Mouse (Mus musculus): ENCODE measurements around the gene St14.
"Not testable (repeated sequence)": the region's sequence is repeated elsewhere in the genome, so short reads cannot be mapped to it uniquely, and the experiment has no call there.

Gene St14

DNA sequence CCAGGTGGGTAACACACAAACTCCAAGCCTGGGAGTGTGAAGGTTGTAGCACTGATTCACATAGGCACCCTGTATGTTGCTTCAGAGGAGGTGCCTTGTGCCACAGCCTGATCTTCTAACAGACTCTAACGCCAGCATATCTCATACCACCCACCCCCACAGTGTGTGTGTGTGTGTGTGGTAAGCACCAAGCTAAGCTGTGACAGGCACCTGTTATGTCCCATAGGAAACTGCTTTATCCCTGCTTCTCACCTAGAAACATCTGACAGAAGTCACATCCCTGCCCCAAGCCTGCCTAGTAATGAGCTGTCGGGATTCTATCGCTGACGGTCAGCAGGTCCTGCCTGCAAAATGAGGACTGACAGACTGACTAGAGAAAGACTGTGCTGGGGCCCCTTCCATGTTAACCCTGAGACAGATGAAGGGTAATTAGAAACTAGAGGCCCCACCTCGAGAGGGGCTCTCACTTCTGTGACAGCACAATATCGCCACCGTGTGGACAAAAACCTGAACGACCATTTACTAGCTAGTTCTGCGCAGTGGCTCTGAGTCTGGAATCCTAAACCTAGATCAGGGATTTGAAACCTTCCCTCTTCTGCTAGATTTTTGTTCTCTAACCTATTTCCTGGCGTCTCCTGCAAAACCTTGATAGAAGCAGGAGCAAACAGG lies 45.4 kb downstream of the St14 start:
- peak; percentile 57 for DNase-seq (ENCODE audit: low spot score)

DNA sequence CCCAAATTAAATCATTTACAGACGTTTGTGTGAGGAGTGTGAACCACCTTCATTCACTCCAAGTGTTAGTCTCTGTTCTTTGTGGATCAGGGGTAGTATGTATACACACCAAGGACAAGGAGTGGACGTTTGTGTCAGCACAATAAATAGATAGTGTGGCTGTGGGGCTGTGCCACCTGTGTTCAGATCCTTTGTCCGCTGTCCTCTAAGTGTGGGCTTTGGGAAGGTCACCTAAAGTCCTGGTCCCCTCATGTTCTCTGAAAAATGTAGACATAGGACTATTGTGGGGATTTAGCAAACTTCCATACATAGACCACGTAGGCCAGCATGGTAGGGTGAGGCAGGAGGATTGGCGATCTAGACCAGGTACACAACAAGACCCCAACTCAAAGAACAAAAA lies 46.1 kb downstream of the St14 start:
- no peak for DNase-seq (ENCODE audit: low spot score)

DNA sequence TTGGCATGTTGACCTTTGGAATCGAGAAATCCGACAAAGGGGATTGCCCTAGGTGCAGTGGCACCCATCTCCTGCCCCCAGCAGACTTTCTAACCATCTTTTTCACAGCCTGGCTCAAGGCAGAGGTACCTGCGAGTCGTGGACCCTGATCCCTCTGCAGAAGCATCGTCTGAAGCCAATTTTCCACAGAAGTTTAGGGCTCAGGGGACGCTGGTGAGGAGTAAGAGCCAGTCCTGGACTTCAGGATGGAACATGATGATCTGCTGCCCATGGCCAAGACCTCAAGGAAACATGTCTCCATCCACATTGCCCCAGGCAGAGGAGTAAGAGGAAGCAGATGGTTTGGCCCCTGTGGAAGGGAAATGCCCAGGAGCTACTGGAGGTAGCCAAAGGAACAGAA lies 48.9 kb downstream of the St14 start:
- DNase-seq (ENCODE audit: low spot score), result no peak

DNA sequence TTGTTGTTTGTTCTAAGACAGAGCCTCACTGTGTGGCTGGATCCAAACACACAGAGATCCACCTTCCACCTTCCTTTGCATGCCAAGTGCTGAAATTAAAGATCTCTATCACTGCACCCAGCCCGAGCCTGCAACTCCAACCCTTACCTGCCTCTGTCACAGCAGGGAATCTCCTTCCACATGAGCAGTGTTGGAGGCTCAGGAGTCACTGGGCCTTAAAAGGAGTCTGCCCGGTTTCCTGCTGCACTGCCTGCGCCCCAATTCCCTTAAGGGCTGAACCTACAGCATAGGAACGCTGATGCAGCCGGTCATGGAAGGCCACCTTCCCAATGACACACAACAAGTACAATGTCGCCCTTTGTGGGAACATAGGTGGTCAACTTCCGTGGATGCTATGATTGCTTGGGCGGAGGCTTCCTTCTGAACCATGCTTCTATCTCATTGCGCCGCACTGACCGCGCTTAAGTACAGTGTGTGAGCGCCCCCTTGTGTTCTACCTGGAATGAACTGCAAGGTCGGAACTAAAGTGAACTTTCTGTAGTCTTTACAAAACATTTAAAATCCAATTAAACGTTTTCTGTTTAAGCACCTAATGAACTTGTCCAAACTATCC lies 49.5 kb downstream of the St14 start:
- DNase-seq (ENCODE audit: low spot score), result peak; percentile 73

DNA sequence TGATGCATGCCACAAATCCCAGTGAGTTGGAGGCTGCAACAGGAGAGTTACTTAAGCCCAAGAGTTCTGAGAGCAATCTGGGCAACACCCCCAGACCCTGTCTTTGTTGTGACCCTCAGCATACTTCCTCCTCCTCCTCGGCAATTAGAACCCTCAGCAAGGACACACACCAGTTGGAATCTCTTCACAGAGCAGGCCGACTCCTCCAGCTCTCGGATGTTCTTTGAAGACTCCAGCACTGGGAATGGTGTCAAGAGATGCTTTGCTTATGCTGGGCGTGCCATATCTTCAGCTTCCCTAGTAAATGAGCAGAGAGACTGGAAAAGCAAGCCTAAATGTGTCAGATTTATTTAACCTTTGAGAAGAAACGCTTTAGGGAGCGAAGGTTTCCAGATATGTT lies 50.9 kb downstream of the St14 start:
- no peak for DNase-seq (ENCODE audit: low spot score)

DNA sequence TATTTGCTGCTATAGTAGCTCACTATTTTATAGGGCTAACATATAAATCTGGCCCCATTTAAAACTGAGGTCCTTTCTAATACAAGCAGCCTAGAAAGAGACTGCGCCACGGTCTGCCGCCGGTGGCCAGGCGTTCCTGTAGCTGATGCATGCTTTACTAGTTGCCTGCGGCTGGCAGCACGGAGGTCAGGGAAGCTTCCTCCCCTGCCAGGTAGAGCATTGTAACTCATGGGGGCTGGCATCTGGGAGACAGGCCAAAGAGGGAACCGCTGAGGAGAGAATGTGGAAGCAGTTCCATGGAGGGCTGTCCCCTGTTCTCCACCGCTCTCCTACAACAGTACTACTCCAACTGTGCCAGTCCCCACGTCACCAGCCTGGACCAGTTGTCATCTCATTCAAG lies 56.8 kb downstream of the St14 start:
- DNase-seq (ENCODE audit: low spot score), result no peak

DNA sequence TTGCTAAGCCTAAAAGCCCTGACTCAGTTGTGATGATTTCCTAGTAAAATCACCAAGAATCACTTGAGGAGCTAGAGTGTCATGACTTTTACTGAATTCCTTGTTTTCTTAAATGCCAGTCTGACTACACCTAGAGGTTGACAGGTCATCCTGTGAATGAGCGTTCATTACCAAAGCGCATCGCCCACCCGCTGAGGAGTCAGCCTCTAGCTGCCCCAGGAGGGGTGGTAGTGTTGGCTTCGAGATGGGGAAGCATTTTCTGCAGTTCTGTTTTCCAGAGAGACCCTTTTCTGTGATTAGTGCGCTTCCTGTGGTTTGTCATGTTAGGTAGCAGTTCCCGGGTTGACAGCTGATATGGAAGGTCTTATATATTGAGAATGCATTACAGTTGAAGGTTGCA lies 57.9 kb downstream of the St14 start:
- DNase-seq (ENCODE audit: low spot score), result no peak

DNA sequence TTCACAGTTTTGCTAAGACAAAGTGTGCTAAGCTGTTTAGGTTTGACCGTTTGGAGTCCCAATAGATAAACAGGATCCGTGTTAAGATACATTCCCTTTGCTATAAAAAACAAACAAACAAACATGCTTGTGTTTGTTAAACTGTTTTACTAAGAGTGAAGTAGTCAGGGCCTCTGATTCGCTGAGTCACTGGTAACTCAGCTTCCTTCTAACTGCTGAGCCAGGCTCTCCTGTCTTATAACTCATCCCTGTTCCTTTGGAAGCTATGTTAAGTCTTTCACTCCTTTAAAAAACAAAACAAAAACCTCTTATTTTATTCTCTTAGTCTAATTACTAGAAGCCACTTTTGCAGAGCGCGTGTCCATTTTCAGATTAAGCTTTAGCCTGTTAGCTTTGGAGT lies 59.4 kb downstream of the St14 start:
- no peak for DNase-seq (ENCODE audit: low spot score)

DNA sequence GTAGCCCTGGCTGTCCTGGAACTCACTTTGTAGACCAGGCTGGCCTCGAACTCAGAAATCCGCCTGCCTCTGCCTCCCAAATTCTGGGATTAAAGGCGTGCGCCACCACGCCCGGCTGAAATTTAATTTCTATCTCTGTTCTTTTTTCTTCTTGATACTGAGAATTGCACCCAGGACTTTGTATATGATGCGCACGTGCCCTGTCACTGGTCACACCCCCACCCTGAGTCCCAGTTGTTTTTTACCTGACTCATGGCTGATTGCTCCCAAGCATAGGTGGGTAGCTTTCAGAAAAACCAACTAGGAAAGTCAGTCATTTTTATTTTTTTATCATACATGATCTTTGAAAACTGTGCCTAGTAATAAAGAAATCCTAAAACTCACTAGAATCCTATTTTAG lies 60.9 kb downstream of the St14 start:
- DNase-seq (ENCODE audit: low spot score), result no peak

DNA sequence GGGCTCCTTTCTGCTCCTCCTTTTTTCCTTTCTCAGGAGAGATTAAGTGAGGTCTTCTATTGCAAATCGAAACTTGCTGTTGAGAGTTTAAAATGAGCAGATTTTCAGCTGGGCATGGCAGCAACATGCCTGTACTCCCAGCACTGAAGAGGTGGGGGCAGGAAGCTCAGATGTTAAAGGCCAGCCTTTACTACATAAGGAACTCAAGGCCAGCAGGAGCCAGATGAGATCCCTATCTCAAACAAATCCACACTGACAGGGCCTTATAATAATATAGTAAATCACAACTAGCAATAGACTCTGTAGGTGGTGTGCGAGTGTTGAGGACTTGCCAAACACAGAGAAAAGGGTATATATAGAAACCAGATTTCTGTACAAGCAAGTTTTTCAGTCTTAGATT lies 72.9 kb downstream of the St14 start:
- no peak for DNase-seq (ENCODE audit: low spot score)

DNA sequence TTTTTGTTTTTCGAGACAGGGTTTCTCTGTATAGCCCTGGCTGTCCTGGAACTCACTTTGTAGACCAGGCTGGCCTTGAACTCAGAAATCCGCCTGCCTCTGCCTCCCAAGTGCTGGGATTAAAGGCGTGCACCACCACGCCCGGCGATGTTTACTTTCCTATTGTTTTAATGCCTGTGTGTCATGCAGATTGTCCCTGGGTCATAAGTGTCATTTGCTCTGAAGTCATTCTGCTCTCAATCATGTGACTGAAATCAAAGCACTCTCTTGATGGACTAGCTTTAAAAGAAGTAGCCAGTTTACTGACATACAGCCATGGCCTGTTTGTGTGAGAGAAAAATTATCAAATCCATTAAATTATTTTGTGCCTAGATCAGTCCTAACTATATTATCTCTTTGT lies 80.1 kb downstream of the St14 start:
- not testable (repeated sequence) for DNase-seq (ENCODE audit: low spot score)

DNA sequence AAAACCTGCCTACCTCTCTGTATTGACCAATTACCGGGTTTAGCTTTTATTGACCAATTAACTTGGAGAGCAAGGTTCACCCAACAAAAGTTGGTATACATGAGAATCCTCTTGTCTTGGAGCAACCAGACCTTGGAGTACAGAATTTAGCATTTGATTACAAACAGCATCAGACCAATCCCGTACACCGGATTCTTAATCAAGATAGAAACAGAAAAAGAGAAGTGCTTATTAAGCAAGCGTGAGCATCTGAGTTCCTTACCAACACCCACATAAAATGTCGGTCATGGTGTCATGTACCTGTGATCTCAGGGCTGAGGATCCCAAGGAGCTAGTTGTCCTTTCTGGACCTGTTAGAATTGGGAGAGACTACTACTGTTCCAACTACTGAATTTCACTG lies 81.4 kb downstream of the St14 start:
- DNase-seq (ENCODE audit: low spot score), result no peak
